Mouse (Mus musculus): ENCODE results near the gene Hc. TPM values are rescaled to one million over a fixed set of nuclear protein-coding genes. Genes with fewer than 3 reads are reported as not detected.

Gene Hc
- total and polyA plus RNA-seq, 3 experiments, result 0.22 TPM; not detected in 2

DNA sequence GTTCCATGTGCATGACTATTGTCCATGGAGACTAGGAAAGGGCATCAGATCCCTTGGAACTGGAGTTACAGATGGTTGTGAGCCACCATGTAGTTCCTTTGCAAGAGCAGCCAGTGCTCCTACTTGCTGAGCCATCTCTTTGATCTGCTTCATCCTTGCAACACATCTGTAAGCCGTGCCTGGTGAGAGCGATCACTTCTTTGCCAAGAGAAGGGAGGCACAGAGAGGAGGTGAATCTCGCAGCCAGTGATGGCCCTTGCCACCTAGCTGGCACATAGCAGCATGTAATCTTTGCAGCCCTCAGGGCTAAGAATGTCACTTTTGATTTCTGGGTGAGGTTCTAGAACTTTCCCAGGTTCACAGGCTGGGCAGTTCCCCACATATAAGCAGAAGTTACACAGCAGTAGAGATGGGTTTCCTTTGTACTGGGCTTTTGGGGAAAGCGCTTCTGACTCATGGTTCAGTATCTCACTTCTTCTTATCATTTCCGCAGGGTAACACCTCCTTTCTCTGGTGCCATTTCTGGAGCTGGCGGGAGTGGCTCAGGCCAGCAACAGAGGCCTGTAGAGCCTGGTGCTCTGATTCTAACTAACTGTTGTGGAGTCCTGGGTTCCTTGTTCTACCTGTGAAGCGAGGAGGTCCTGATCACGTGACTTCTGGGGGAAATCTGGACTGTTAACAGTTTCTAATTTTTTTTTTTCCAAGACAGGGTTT lies 84.1 kb downstream of the Hc start:
- DNase-seq (ENCODE audit: low spot score) (no peak), ATAC-seq (ENCODE audit: extremely low read depth, insufficient number of reproducible peaks, low FRiP score, poor library complexity, severe bottlenecking) (no peak)
- Histone ChIP-seq H3K9me3 (replicated peaks) (0 out of 2 replicates have a peak, but pooled peaks cover 2% of the 10 kb centered on the region), H3K36me3 (replicated peaks) (no peaks in the 10 kb centered on the region), H3K4me3 (ENCODE audit: low read depth, low read length) (no peak overlapping the region), H3K4me1 (ENCODE audit: insufficient read depth, low read depth, low read length) (peaks cover 9% of the 10 kb centered on the region), H3K27me3 (ENCODE audit: insufficient read depth, low read length) (peaks cover 30% of the 10 kb centered on the region)
- no peak for TF ChIP-seq CTCF (IDR thresholded peaks at IDR 0.05; ENCODE audit: low read depth, low read length)
- TF ChIP-seq TAL1 (conservative IDR thresholded peaks at IDR 0.05; ENCODE audit: low read depth, low read length), result no peak
- no peak for TF ChIP-seq GATA1 (IDR thresholded peaks at IDR 0.05; ENCODE audit: borderline replicate concordance, low read length)
- TF ChIP-seq POLR2AphosphoS5 (IDR thresholded peaks at IDR 0.05; ENCODE audit: insufficient replicate concordance, low read depth, low read length), result no peak
- TF ChIP-seq GATA2 (IDR thresholded peaks at IDR 0.05; ENCODE audit: borderline replicate concordance, low read depth, low read length), result no peak

DNA sequence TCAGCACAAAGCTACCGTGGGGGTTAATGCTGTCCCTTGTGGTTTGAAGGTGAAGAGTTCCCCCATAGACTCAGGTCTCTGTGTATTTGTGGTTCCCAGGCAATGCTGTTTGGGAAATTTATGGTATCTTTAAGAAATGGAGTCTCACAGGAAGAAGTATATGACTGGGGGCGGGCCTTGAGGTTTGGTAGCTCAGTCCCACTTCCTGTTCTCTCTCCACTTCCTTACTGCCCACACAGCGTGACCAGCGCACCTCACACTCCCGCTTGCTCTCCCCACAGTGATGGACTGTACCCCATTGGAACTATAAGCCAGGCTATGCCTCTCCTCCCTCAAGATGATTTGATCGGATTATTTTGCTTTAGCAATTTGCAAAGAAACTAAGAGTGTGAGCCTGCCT lies 84.8 kb downstream of the Hc start:
- Histone ChIP-seq H3K36me3 (replicated peaks) (no peaks in the 10 kb centered on the region), H3K4me3 (ENCODE audit: low read depth, low read length) (no peak overlapping the region), H3K27me3 (ENCODE audit: insufficient read depth, low read length) (peaks cover 26% of the 10 kb centered on the region), H3K9me3 (replicated peaks) (0 out of 2 replicates have a peak, but pooled peaks cover 2% of the 10 kb centered on the region), H3K4me1 (ENCODE audit: insufficient read depth, low read depth, low read length) (peaks cover 9% of the 10 kb centered on the region)
- ATAC-seq (ENCODE audit: extremely low read depth, insufficient number of reproducible peaks, low FRiP score, poor library complexity, severe bottlenecking), result no peak
- TF ChIP-seq GATA2 (IDR thresholded peaks at IDR 0.05; ENCODE audit: borderline replicate concordance, low read depth, low read length) (no peak), CTCF (IDR thresholded peaks at IDR 0.05; ENCODE audit: low read depth, low read length) (no peak), POLR2AphosphoS5 (IDR thresholded peaks at IDR 0.05; ENCODE audit: insufficient replicate concordance, low read depth, low read length) (no peak), GATA1 (IDR thresholded peaks at IDR 0.05; ENCODE audit: borderline replicate concordance, low read length) (no peak), TAL1 (conservative IDR thresholded peaks at IDR 0.05; ENCODE audit: low read depth, low read length) (no peak)
- no peak for DNase-seq (ENCODE audit: low spot score)

DNA sequence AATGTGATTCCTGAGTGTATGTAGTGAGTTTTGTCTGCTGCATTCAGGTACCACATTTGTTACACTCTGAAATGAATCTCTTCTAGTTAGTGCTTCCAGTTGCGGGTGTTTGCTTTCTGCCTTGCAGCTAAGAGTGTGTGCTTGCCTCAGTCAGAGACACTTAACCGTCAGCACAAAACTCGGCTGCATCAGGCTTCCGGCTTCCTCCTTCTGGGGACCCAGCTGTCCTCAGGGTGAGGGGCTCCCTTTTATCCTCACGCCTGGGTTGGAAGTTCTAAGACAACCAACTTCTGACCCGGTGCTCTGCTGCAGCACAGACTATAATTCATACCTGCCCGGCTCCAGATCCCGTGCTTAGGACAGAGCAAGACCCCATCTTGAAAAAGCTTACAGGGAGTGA lies 88.2 kb downstream of the Hc start:
- ATAC-seq (ENCODE audit: extremely low read depth, insufficient number of reproducible peaks, low FRiP score, poor library complexity, severe bottlenecking) (no peak), DNase-seq (ENCODE audit: low spot score) (no peak)
- Histone ChIP-seq H3K36me3 (replicated peaks) (no peaks in the 10 kb centered on the region), H3K4me1 (ENCODE audit: insufficient read depth, low read depth, low read length) (peaks cover 7% of the 10 kb centered on the region), H3K9me3 (replicated peaks) (0 out of 2 replicates have a peak, but pooled peaks cover 2% of the 10 kb centered on the region), H3K27me3 (ENCODE audit: insufficient read depth, low read length) (peaks cover 32% of the 10 kb centered on the region), H3K4me3 (ENCODE audit: low read depth, low read length) (no peak overlapping the region)
- TF ChIP-seq POLR2AphosphoS5 (IDR thresholded peaks at IDR 0.05; ENCODE audit: insufficient replicate concordance, low read depth, low read length), result no peak
- no peak for TF ChIP-seq CTCF (IDR thresholded peaks at IDR 0.05; ENCODE audit: low read depth, low read length)
- TF ChIP-seq GATA1 (IDR thresholded peaks at IDR 0.05; ENCODE audit: borderline replicate concordance, low read length), result no peak
- no peak for TF ChIP-seq TAL1 (conservative IDR thresholded peaks at IDR 0.05; ENCODE audit: low read depth, low read length)
- no peak for TF ChIP-seq GATA2 (IDR thresholded peaks at IDR 0.05; ENCODE audit: borderline replicate concordance, low read depth, low read length)

DNA sequence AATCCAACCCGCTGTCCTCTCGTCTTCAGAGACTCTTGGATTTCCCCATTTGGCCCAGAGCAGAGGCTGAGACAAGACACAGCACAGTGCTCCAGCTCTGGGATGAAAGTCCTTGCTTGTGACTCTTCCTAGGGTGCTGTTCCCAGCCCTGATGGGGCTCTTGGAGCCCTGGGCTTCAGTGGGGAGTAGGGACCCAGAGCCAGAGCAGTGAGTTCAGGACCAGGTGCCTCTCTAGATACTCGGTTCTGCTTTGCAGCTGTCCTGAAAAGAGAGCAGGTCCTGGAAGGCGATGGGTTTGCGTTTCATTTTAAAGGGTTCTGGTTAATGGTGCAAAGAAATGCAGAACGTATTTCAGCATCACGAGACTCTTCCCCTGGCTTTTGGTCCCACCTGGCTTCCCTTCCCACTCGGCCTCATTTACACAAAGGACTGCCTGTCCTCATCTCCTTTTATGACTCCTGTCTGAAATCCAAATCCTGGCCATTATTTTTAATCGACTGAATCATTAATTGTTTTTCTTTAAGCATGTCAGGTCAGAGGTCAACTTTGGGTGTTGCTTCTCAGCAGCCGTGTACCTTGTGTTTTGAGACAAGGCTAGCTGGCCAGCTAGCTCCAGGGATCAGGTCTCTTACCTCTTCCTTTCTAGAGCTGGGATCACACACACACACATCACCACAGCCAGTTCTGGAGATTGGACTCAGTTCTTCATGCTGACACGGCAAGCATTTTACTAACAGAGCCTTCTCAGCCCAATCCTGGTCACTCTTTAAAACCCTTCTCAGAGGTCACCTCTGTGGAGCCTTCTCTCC lies 90.0 kb downstream of the Hc start:
- 0 out of 2 replicates have a peak, but pooled peaks cover 2% of the 10 kb centered on the region for H3K9me3 ChIP-seq (replicated peaks)
- no peak for DNase-seq (ENCODE audit: low spot score)
- no peak overlapping the region for H3K4me3 ChIP-seq (ENCODE audit: low read depth, low read length)
- no peaks in the 10 kb centered on the region for H3K36me3 ChIP-seq (replicated peaks)
- H3K27me3 ChIP-seq (ENCODE audit: insufficient read depth, low read length), result peaks cover 29% of the 10 kb centered on the region
- ATAC-seq (ENCODE audit: extremely low read depth, insufficient number of reproducible peaks, low FRiP score, poor library complexity, severe bottlenecking), result no peak
- TF ChIP-seq POLR2AphosphoS5 (IDR thresholded peaks at IDR 0.05; ENCODE audit: insufficient replicate concordance, low read depth, low read length) (no peak), GATA1 (IDR thresholded peaks at IDR 0.05; ENCODE audit: borderline replicate concordance, low read length) (no peak), GATA2 (IDR thresholded peaks at IDR 0.05; ENCODE audit: borderline replicate concordance, low read depth, low read length) (no peak), CTCF (IDR thresholded peaks at IDR 0.05; ENCODE audit: low read depth, low read length) (no peak), TAL1 (conservative IDR thresholded peaks at IDR 0.05; ENCODE audit: low read depth, low read length) (no peak)
- peaks cover under 1% of the 10 kb centered on the region for H3K4me1 ChIP-seq (ENCODE audit: insufficient read depth, low read depth, low read length)

DNA sequence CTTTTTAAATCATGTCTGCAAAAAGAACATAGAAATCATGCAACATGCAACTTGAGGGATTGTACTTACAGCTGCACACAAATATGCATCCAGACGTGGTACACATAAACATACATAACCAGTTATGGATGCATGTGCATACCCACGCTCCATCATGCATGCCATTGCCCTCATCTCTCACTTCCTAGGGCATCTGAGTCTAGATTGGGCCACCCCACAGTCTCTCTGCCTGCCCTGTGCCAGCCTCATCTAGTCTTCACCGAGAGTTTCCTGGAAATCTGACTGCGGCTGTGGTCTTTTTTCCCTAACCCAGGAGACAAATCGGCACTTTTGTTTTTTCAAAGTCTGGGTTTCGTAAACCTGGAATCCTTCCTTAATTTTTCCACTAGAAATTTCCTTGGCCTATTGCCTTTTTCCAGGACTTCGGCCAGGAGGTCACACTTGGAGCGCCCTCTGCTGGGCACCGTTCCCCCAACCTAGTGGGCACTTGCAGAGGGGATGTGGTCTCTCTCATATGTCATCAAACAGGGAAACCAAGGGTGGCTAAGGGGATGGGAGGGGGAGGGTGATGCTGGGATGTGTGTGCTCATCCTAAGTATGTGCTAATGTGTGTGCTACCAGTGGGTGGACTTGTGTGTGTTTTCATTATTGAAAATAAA lies 91.0 kb downstream of the Hc start:
- H3K27me3 ChIP-seq (ENCODE audit: insufficient read depth, low read length), result peaks cover 29% of the 10 kb centered on the region
- peaks cover 9% of the 10 kb centered on the region for H3K4me1 ChIP-seq (ENCODE audit: insufficient read depth, low read depth, low read length)
- 0 out of 2 replicates have a peak, but pooled peaks cover 2% of the 10 kb centered on the region for H3K9me3 ChIP-seq (replicated peaks)
- peak; percentile 29 for DNase-seq (ENCODE audit: low spot score)
- TF ChIP-seq GATA1 (IDR thresholded peaks at IDR 0.05; ENCODE audit: borderline replicate concordance, low read length) (no peak), CTCF (IDR thresholded peaks at IDR 0.05; ENCODE audit: low read depth, low read length) (peak; percentile 37)
- no peak for ATAC-seq (ENCODE audit: extremely low read depth, insufficient number of reproducible peaks, low FRiP score, poor library complexity, severe bottlenecking)
- H3K4me3 ChIP-seq (ENCODE audit: low read depth, low read length), result no peak overlapping the region
- H3K36me3 ChIP-seq (replicated peaks), result no peaks in the 10 kb centered on the region

DNA sequence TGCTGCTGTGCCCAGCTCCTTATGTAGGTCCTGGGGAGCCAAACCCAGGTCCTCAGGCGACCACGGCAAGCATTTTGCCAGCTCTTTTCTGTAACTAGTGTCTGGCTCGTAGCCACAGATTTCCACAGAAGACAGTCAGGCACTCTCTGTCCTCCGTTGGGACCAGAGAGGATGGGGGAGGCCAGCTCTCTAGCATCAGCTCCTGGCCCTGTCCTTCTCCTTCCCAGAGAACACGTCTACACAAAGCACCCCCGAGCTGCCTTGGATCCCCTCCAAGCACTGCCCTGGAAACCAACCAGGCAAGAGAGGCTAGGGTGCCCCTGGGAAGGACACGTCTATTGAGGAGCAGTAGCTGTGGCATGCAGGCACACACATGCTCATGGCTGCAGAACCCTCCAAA lies 92.1 kb downstream of the Hc start:
- Histone ChIP-seq H3K9me3 (replicated peaks) (no peaks in the 10 kb centered on the region), H3K4me3 (ENCODE audit: low read depth, low read length) (no peak overlapping the region), H3K27me3 (ENCODE audit: insufficient read depth, low read length) (peaks cover 22% of the 10 kb centered on the region), H3K36me3 (replicated peaks) (no peaks in the 10 kb centered on the region), H3K4me1 (ENCODE audit: insufficient read depth, low read depth, low read length) (peaks cover 12% of the 10 kb centered on the region)
- ATAC-seq (ENCODE audit: extremely low read depth, insufficient number of reproducible peaks, low FRiP score, poor library complexity, severe bottlenecking) (no peak), DNase-seq (ENCODE audit: low spot score) (no peak)
- TF ChIP-seq CTCF (IDR thresholded peaks at IDR 0.05; ENCODE audit: low read depth, low read length) (no peak), GATA1 (IDR thresholded peaks at IDR 0.05; ENCODE audit: borderline replicate concordance, low read length) (no peak), TAL1 (conservative IDR thresholded peaks at IDR 0.05; ENCODE audit: low read depth, low read length) (no peak), POLR2AphosphoS5 (IDR thresholded peaks at IDR 0.05; ENCODE audit: insufficient replicate concordance, low read depth, low read length) (no peak), GATA2 (IDR thresholded peaks at IDR 0.05; ENCODE audit: borderline replicate concordance, low read depth, low read length) (no peak)

Data from G1E (cell line).